Mouse (Mus musculus): Measurements from ENCODE around the gene Grn. TPM values are rescaled to one million over a fixed set of nuclear protein-coding genes. Genes with fewer than 3 reads are reported as not detected.
A peak's percentile ranks its signal among the peaks of the same experiment; 100 is the strongest.
"Not testable (repeated sequence)": the region's sequence is repeated elsewhere in the genome, so short reads cannot be mapped to it uniquely, and the experiment has no call there.

The Grn gene
- polyA plus RNA-seq, 1 experiment from 2014 or later = 215 TPM

DNA sequence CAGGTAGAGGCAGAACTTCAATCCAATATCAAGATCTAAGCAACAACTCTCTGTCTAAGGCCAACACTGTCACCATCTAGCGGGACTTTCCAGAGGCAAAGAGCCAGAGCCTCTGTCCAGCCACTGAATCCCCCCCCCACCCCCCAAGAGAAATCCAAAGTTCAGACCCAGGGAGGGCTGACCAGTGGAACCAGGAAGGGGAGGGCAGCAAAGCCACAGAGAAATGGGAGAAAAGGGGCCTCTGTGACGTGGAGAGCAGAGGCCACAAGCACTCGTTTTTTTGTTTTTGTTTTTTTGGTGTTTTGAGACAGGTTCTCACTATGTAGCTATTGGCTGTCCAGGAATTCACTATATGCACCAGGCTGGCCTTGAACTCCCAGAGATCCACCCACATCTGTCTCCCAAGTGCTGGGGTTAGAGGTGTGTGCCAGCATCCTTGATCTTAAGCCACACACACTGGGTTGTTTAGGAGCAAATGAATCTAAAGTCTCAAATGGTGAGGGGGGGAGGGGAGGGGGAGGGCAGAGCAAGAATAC, 20.3 kb upstream of the Grn start:
- 75% methylated on average over 3 of the region's 3 CpGs for WGBS
- H3K9me3 ChIP-seq (ENCODE audit: low read length) = no peaks in the 10 kb centered on the region
- no peak overlapping the region for H3K27ac ChIP-seq (ENCODE audit: low read length)
- TF ChIP-seq CTCF (IDR thresholded peaks at IDR 0.05) (no peak), EP300 (IDR thresholded peaks at IDR 0.05) (no peak)
- no peaks in the 10 kb centered on the region for H3K27me3 ChIP-seq (replicated peaks; ENCODE audit: insufficient read depth, low read length)
- ATAC-seq (no peak), DNase-seq (ENCODE audit: low spot score) (no peak)
- H3K4me3 ChIP-seq (ENCODE audit: low read depth, low read length) = no peak overlapping the region
- no peak overlapping the region for H3K4me2 ChIP-seq (replicated peaks; ENCODE audit: low read depth, low read length)
- H3K36me3 ChIP-seq (ENCODE audit: insufficient read depth, low read length) = no peaks in the 10 kb centered on the region; the same call in 1 of the 2 replicates
- H3K9ac ChIP-seq (replicated peaks; ENCODE audit: low read depth) = no peak overlapping the region
- peaks cover 9% of the 10 kb centered on the region; the same call in 1 of the 2 replicates for H3K4me1 ChIP-seq (ENCODE audit: insufficient read depth, low read depth, low read length)

DNA sequence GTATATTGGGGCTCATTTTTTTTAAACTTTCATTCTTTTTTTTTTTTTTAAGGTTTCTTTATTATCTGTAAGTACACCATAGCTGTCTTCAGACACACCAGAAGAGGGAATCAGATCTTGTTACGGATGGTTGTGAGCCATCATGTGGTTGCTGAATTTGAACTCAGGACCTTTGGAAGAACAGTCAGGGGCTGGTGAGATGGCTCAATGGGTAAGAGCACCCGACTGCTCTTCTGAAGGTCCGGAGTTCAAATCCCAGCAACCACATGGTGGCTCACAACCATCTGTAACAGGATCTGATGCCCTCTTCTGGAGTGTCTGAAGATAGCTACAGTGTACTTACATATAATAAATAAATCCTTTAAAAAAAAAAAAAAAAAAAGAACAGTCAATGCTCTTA, 19.8 kb upstream of the Grn start:
- not testable (repeated sequence) for H3K9me3 ChIP-seq (ENCODE audit: low read length); H3K4me3 ChIP-seq (ENCODE audit: low read depth, low read length); H3K4me1 ChIP-seq (ENCODE audit: insufficient read depth, low read depth, low read length); H3K27me3 ChIP-seq (replicated peaks; ENCODE audit: insufficient read depth, low read length); H3K36me3 ChIP-seq (ENCODE audit: insufficient read depth, low read length); DNase-seq (ENCODE audit: low spot score); H3K9ac ChIP-seq (replicated peaks; ENCODE audit: low read depth); H3K27ac ChIP-seq (ENCODE audit: low read length); H3K4me2 ChIP-seq (replicated peaks; ENCODE audit: low read depth, low read length); ATAC-seq
- WGBS = 89% methylated on average over 3 of the region's 3 CpGs

DNA sequence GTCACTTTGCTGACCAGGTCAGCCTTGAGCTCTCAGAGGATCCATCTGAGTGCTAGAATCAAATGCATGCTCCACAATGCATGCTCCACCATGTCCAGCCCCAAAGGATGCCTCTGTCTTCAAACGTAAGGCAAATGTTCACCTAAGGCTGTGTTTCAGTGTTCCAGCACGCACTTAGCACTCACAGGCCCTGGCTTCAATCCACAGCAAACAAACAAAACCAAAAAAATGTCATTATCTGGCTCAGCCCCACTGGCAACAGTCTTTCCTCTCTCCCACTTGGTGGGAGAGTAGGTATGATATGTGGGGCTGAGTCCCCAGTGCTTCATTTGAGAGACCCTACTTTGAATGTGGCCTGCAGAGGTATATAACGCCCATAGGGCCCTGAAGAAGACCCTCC, 19.1 kb upstream of the Grn start:
- WGBS = 51% methylated on average over 3 of the region's 3 CpGs
- H3K36me3 ChIP-seq (ENCODE audit: insufficient read depth, low read length) = no peaks in the 10 kb centered on the region
- no peak for DNase-seq (ENCODE audit: low spot score)
- no peaks in the 10 kb centered on the region for H3K27me3 ChIP-seq (replicated peaks; ENCODE audit: insufficient read depth, low read length)
- no peak overlapping the region for H3K4me3 ChIP-seq (ENCODE audit: low read depth, low read length)
- no peak overlapping the region for H3K27ac ChIP-seq (ENCODE audit: low read length)
- peaks cover 9% of the 10 kb centered on the region; the same call in 1 of the 2 replicates for H3K4me1 ChIP-seq (ENCODE audit: insufficient read depth, low read depth, low read length)
- H3K9me3 ChIP-seq (ENCODE audit: low read length) = no peaks in the 10 kb centered on the region
- H3K4me2 ChIP-seq (replicated peaks; ENCODE audit: low read depth, low read length) = no peak overlapping the region
- no peak overlapping the region for H3K9ac ChIP-seq (replicated peaks; ENCODE audit: low read depth)
- no peak for ATAC-seq
- TF ChIP-seq EP300 (IDR thresholded peaks at IDR 0.05) (no peak), CTCF (IDR thresholded peaks at IDR 0.05) (no peak)

DNA sequence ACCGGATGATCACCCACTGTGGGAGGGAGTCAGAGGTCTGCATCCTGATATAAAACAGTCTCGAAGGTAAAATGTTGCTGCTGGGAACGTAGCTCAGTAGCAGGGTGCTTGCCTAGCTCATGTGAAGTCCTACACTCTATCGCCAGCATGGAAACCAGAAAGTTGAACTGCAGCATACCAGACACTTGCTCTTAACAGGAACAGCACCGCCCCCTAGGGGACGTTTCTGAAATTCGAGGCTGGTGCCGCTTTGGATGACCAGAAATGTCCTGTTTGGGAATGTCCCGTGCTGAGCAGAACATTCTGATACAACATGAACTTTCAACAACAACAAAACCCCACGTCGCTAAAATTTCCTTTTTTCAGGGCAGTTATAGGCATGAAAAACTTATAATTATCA, 18.4 kb upstream of the Grn start:
- H3K4me3 ChIP-seq (ENCODE audit: low read depth, low read length) = no peak overlapping the region
- TF ChIP-seq CTCF (IDR thresholded peaks at IDR 0.05) = peak; percentile 95
- TF ChIP-seq EP300 (IDR thresholded peaks at IDR 0.05) = no peak
- ATAC-seq (peak; percentile 22; the same call in 1 of the 2 replicates), DNase-seq (ENCODE audit: low spot score) (peak; percentile 97)
- H3K9me3 ChIP-seq (ENCODE audit: low read length) = no peaks in the 10 kb centered on the region
- H3K4me2 ChIP-seq (replicated peaks; ENCODE audit: low read depth, low read length) = no peak overlapping the region
- no peaks in the 10 kb centered on the region for H3K36me3 ChIP-seq (ENCODE audit: insufficient read depth, low read length)
- H3K27me3 ChIP-seq (replicated peaks; ENCODE audit: insufficient read depth, low read length) = no peaks in the 10 kb centered on the region
- peaks cover 5% of the 10 kb centered on the region; the same call in 1 of the 2 replicates for H3K4me1 ChIP-seq (ENCODE audit: insufficient read depth, low read depth, low read length)
- H3K9ac ChIP-seq (replicated peaks; ENCODE audit: low read depth) = no peak overlapping the region
- 3% methylated on average over 11 of the region's 11 CpGs for WGBS
- H3K27ac ChIP-seq (ENCODE audit: low read length) = no peak overlapping the region

DNA sequence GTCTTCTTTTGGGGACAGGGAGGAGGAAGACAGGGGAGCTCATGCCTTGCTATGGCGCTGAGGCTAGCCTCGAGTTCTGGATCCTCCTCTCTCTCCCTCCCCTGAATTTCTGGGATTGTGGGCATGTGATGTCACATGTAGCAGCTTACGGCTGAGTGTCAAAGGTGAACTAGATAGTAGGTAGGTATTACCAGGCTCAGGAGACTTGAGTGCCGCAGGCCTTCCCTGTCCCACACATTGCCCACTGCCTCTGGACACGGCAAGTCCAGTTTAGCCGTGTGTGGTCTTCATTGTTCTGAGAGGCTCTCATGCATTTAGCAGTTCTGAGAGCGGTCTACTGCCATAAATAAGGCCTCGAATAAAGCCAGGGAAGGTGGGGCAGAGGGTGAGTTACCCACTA, 17.1 kb upstream of the Grn start:
- H3K9me3 ChIP-seq (ENCODE audit: low read length) = no peaks in the 10 kb centered on the region
- WGBS = 70% methylated on average over 8 of the region's 8 CpGs
- no peak for DNase-seq (ENCODE audit: low spot score)

DNA sequence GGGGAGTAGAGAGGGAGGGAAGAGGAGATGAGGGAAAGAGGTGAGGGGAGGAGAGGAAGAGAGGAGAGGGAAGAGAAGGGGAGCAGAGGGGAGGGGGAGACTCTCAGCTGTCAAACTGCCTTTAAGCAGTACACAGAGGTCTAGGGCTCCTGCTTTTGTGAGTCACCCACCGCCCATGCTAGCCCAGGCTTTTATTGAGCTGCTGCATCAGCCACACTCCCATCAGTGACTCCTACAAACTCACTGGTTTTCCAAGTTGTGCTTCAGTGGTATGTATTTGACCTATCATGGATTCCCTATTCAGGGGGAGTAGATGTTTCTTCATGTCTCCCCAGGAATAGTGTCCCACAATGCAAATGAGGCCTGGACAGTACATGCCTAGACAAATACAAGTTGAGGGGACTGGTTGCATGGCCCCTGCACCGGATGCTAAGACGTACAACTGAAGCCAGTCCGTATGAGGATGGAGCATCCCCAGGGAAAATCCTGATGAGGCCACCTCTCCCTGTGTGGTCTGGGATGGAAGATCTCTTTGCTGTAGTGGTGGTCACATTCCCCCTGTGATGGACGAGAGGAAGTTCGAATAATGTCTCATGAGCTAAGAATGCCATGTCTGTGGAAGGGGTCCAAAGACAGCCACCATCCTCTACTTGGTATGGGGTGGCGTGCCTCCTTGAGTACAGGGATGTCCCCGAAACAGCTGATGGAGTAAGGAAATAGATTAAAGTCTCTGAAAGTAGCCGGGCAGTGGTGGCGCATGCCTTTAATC, 14.9 kb upstream of the Grn start:
- no peak for TF ChIP-seq CTCF (IDR thresholded peaks at IDR 0.05)
- no peak for TF ChIP-seq EP300 (IDR thresholded peaks at IDR 0.05)
- no peak overlapping the region for H3K4me2 ChIP-seq (replicated peaks; ENCODE audit: low read depth, low read length)
- DNase-seq (ENCODE audit: low spot score) (no peak), ATAC-seq (no peak)
- no peaks in the 10 kb centered on the region for H3K27me3 ChIP-seq (replicated peaks; ENCODE audit: insufficient read depth, low read length)
- no peak overlapping the region for H3K9ac ChIP-seq (replicated peaks; ENCODE audit: low read depth)
- H3K4me3 ChIP-seq (ENCODE audit: low read depth, low read length) = no peak overlapping the region
- WGBS = 64% methylated on average over 10 of the region's 10 CpGs
- no peak overlapping the region for H3K27ac ChIP-seq (ENCODE audit: low read length)
- no peaks in the 10 kb centered on the region for H3K36me3 ChIP-seq (ENCODE audit: insufficient read depth, low read length)
- H3K4me1 ChIP-seq (ENCODE audit: insufficient read depth, low read depth, low read length) = 0 out of 2 replicates have a peak, but pooled peaks cover 5% of the 10 kb centered on the region
- no peaks in the 10 kb centered on the region for H3K9me3 ChIP-seq (ENCODE audit: low read length)

More for the DNA sequence above, 17.1 kb upstream of the Grn start:
- H3K27ac ChIP-seq (ENCODE audit: low read length) = no peak overlapping the region
- TF ChIP-seq CTCF (IDR thresholded peaks at IDR 0.05) (no peak), EP300 (IDR thresholded peaks at IDR 0.05) (no peak)
- no peak overlapping the region for H3K9ac ChIP-seq (replicated peaks; ENCODE audit: low read depth)
- no peak for ATAC-seq
- no peaks in the 10 kb centered on the region for H3K36me3 ChIP-seq (ENCODE audit: insufficient read depth, low read length)
- H3K4me1 ChIP-seq (ENCODE audit: insufficient read depth, low read depth, low read length) = peaks cover 5% of the 10 kb centered on the region; the same call in 1 of the 2 replicates
- no peaks in the 10 kb centered on the region for H3K27me3 ChIP-seq (replicated peaks; ENCODE audit: insufficient read depth, low read length)
- no peak overlapping the region for H3K4me2 ChIP-seq (replicated peaks; ENCODE audit: low read depth, low read length)
- no peak overlapping the region for H3K4me3 ChIP-seq (ENCODE audit: low read depth, low read length)
